Mouse (Mus musculus) cortical plate, adult 2 months (tissue): ENCODE data around the gene Tenm4.

Experiments used
- CTCF ChIP-seq: fragments of 200-500 bp; IDR thresholded peaks from 2 replicates; pipeline ENCODE4 v1.5.1; 2011; ENCODE audit warnings: mild to moderate bottlenecking, control low read depth, low read length; ENCODE audit not compliant: insufficient read depth; ENCODE audit errors: extremely low read depth
- POLR2A ChIP-seq: fragments of 200-500 bp; IDR thresholded peaks from 2 replicates; pipeline ENCODE4 v1.6.1; 2011; ENCODE audit warnings: mild to moderate bottlenecking, low read length, control low read depth; ENCODE audit not compliant: insufficient read depth; ENCODE audit errors: extremely low read depth

GRCm38 (mm10) chr7:96680405-96680804 is 509.4 kb downstream of the Tenm4 start:
- TF ChIP-seq POLR2A = no peak
- no peak for TF ChIP-seq CTCF
